Mouse (Mus musculus) left cerebral cortex, adult 2 months (tissue): ENCODE data around the gene Dhtkd1. TPM values are rescaled to one million over a fixed set of nuclear protein-coding genes. Genes with fewer than 3 reads are reported as not detected.

ENCODE experiments used
- DNase-seq, 2 experiments: peaks; one replicate each; pipeline ENCODE4 v3.0.0; 2021 to 2022; ENCODE audit warnings: low spot score in 2 of 2, mixed read lengths in 1 of 2; ENCODE audit errors: extremely low spot score in 1 of 2
- H3K27ac ChIP-seq: fragments of 200-600 bp; 2 replicates; pipeline ENCODE4 v1.8.1; 2022
- H3K4me3 ChIP-seq: fragments of 200-600 bp; 2 replicates; pipeline ENCODE4 v1.8.1; 2022
- CTCF ChIP-seq: fragments of 200-600 bp; IDR thresholded peaks from 2 replicates; pipeline ENCODE4 v1.8.1; 2022; ENCODE audit warnings: antibody characterized with exemption, mild to moderate bottlenecking, moderate library complexity
- intact Hi-C: fragments of 180-260 bp; cut with DNase I; formaldehyde crosslinking; loops from one replicate; pipeline ENCODE4 v1.15.1; 2025
- total RNA-seq, 2 experiments: library from RNA; stranded (reverse); gene quantifications; 2 replicates each; pipeline ENCODE4 v1.2.3; 2021

The Dhtkd1 gene
- total RNA-seq, 2 experiments from 2014 or later, result 10.5 to 13.2 TPM

- DNase-seq, result no peak
- intact Hi-C loops, result no loop called here
These were observed 72.8 kb downstream of the Dhtkd1 start for GRCm38 (mm10) chr2:5869746-5870145.

GRCm38 (mm10) chr2:5867681-5868080, 74.9 kb downstream of the Dhtkd1 start:
- no peak for DNase-seq
- no peak overlapping the region for H3K4me3 ChIP-seq
- intact Hi-C loops, result no loop called here
- no peak for TF ChIP-seq CTCF
- H3K27ac ChIP-seq, result no peak overlapping the region

More at GRCm38 (mm10) chr2:5869746-5870145, 72.8 kb downstream of the Dhtkd1 start:
- Histone ChIP-seq H3K27ac (no peak overlapping the region), H3K4me3 (no peak overlapping the region)
- no peak for TF ChIP-seq CTCF

GRCm38 (mm10) chr2:5862834-5863233, 79.8 kb downstream of the Dhtkd1 start, which contains the start of gene Gm13199:
Gm13199 (minus strand) TSS chr2:5862934.
- no peak for DNase-seq
- intact Hi-C loops, result no loop called here
- TF ChIP-seq CTCF, result no peak
- no peak within 1 kb of the TSS for H3K27ac ChIP-seq
- H3K4me3 ChIP-seq, result no peak within 1 kb of the TSS

DNA sequence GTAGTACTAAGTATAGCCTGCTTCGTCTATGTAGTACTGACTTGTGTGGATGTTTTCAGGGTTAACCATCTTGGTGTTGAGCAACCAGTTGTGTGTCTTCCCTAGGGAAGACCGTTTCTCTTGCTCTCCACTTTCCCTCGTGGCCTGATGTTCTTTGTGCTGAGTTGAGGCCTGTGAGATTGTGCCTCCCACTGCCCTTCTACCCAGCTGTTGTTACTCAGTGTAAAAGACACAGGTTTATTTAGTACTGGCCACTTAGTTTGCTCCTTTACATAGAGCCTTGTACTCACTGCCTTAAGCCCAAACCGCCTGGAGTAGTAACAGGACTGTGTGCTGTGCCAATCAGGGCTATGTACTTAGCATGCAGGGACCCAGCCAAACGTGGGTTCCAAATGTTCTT, 90.7 kb downstream of the Dhtkd1 start:
- DNase-seq, result no peak

DNA sequence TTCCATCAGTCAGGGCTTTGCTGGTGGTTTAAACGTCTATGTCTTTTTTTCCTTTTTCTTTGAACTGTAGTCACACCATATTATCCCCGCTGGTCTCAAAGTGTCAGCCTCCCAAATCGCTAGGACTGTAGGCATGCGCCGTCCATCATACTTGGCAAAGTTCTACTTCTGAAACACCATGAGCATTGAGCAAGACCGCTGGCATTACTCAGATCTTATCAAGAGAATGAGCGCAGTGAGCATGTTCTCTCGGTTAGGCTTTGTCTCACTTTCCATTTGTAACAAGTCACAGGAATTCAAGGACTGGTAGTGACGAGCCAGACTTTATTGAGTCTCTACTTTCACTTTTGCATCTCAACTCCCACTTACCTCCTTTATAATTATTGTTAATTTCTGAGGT, 91.5 kb downstream of the Dhtkd1 start:
- no peak overlapping the region for H3K4me3 ChIP-seq
- no peak for DNase-seq
- TF ChIP-seq CTCF, result no peak
- intact Hi-C loops, result no loop called here
- H3K27ac ChIP-seq, result no peak overlapping the region

More for the DNA sequence above, 90.7 kb downstream of the Dhtkd1 start:
- no peak overlapping the region for H3K27ac ChIP-seq
- no peak overlapping the region for H3K4me3 ChIP-seq
- intact Hi-C loops, result no loop called here
- TF ChIP-seq CTCF, result no peak

Other genes with a start within 250 kb of the Dhtkd1 start
- gene Camk1d, start 228.3 kb downstream of the Dhtkd1 start, total RNA-seq, result 100 to 1,000 TPM; 129 to 132 TPM
- gene Nudt5, start 97.8 kb downstream of the Dhtkd1 start, total RNA-seq, result 10 to 100 TPM; 20.4 to 21.1 TPM
- 100 to 1,000 TPM; 148 to 155 TPM for gene Cdc123, start 97.6 kb downstream of the Dhtkd1 start, total RNA-seq
- 1 to 10 TPM; 2.4 to 3.2 TPM for gene Gm13199, start 79.9 kb downstream of the Dhtkd1 start, total RNA-seq
- gene Sec61a2, start 47.4 kb downstream of the Dhtkd1 start, total RNA-seq, result 100 to 1,000 TPM in 1 of 2 experiments, 10 to 100 TPM in 1; 98.1 to 104 TPM
- gene Upf2, start 8.7 kb upstream of the Dhtkd1 start, total RNA-seq, result 10 to 100 TPM; 43.9 to 44.1 TPM
- gene Proser2, start 187.4 kb upstream of the Dhtkd1 start, total RNA-seq, result 1 to 10 TPM; 3.2 to 4.1 TPM